Mouse (Mus musculus) left cerebral cortex, adult 9 months (tissue): ENCODE results near the gene Myl4.

Experiments used
- DNase-seq, 2 experiments: peaks; one replicate each; pipeline ENCODE4 v3.0.0; 2022; ENCODE audit warnings: low spot score in 2 of 2

Myl4 gene

DNA sequence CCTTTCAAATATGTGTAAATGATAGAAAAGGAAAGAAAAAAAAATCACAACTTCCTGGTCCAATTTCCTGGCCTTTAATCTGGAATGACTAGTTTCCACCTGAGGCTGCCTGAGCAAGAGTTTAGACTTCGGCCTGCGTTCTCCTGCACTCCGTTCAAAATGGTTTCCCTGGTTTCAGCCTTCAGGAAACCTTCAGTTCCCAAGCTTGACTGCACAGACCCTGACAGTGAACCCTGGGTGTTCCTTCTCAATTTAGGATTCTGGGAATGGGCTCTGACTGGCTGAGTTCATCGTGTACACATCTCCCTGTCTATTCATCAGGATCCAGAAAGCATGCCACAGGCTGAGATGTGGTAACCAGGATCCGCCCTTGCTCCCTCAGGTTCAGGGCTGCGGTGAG lies 53.7 kb downstream of the Myl4 start:
- DNase-seq, result no peak

DNA sequence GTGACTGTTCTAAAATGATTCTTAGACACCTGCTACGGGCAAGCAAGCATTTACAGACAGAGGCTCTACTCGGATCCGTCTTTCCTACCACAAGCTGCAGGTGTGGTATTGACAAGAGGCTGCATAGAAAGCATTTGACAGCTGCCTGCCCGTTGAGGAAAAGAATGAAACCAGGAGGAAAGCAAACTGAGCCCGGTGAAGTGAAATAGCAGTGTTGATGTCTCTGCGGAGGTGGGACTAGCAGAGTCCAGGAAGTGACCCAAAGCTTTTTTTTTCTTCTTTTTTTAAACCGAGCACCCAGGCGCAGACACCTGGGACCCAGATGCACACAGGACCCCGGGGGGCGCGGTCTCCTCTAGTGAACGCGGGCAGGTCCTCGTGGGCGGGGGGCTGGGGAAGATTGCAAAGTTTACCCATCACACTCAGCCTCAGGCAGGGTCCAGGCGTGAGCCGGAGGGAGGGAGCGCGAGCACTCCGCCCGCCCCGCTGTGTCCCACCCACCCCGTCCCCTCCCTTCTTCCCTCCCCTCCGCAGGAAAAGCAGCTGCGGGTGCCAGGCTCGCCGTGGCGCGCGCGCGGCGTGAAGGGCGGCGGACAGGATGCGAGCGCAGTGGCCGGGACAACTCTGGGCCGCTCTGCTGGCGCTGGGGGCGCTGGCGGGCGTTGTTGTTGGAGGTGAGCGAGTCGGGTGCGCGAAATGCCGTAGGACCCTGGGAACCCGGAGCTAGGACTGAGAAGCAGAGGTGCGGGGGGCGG lies 57.2 kb downstream of the Myl4 start, which contains the start of gene Itgb3:
Gene Itgb3, plus strand, starts transcription at position 510 of the 755 bp plus-strand sequence.
- peak in 1 of 2 experiments; percentile 59 for DNase-seq

DNA sequence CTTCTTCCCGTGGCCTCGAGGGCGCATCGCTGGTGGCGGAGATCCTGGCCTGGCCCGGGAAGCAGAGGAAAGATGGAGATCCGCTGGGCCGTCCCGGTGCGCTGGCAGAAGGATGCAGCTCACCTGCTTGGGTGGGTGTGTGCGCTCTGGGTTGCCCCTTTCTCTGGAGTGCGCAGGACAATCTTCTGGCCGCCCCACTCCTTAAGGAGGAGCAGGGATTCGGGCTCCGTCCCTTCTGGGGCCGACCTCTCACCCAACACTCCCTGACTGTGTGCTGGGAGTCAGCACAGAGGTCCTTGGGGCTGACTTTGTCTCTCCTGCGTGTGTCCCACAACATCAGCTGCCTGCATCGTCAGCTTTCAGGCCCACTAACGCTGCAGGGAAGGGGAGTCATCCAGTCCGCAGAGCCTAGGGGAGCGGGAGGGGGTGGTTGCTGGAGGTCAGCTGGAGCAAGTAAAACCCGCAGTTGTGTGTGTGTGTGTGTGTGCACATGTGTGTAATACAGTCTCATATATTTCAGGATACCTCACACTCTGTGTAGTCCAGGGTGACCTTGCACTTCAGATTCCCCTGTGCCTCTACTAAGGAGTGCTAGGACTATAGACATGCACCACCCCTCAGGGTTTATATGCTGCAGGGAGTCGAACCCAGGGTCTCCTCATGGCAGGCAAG lies 57.9 kb downstream of the Myl4 start:
- DNase-seq, result no peak

DNA sequence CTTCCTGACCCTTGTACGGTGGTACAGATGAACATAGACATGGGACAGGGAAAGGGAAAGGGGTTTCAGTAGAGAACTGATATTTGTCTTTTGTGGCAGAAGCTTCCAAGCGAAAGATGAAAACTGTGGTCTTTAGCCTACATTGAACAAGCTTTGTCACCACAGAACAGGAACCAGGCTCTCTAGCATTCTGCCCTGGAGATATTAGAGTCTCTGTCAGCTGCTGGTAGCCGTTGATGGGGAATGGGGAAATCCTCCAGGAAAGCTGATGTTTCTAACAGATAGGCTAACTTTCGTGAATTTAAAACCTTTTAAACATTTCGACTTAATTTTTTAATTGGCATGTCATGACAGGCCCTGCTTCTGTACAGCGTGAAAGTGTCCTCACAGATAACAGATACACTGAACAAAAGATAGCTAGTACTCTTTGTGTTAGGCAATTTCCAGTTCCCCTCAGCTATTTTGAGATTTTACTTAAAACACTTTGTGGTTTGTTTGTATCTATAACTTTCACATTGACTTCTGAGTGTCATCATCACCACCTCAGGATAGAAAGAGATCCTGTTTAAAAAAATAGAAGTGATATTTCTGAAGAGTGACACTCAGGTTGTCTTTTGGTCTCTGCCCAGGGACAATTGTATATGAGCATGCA lies 58.7 kb downstream of the Myl4 start:
- no peak for DNase-seq

GRCm38 (mm10) chr11:104609733-104610132 lies 59.3 kb downstream of the Myl4 start:
- no peak for DNase-seq

DNA sequence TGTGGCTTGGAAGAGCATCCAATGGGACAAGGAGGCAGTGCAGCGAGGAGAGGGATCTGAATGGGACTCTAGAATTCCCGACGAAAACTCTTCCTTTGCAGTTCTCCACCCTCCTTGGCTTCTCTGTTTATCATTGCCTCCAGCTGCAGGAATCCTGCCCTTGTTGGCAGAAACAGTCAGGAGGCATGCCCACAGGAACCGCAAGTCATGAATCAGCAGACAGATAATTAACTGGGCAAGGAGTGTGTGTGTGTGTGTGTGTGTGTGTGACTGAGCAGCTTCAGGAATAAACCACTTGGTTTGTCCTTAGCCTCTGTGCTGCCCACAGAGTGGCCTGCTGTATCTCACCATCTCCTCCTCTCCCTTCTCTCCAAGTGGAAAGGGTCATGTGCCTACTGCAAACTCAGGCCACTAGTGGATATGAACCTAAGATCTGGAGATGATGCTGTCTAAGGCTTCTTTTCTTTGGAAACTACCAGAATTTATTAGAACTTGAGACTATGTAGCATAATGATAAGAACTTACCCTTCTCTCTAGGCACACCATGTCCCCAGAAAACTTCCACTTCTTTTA lies 61.2 kb downstream of the Myl4 start:
- DNase-seq, result no peak

DNA sequence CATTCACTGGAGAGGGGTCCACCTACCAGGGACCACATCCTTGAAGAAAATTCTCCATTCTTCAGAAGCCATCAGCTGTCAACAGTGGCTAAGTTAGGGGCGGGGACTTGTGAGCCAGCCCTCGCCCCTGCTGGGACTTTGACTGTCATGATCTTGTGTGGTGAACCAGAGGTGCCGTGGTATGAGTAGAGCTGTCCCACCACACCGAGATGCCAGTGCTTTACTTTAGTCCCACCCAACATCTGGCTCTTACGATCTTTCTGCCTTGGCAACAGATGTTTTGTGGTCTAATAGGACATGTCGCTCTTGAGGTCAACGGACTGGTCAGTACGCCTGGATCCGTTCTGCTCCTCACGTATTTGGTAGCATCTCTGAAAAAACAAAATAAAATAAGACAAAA lies 63.1 kb downstream of the Myl4 start:
- no peak for DNase-seq

- no peak for DNase-seq
These were observed 63.7 kb downstream of the Myl4 start for GRCm38 (mm10) chr11:104614130-104614529.

GRCm38 (mm10) chr11:104616182-104616581 lies 65.7 kb downstream of the Myl4 start:
- no peak for DNase-seq

DNA sequence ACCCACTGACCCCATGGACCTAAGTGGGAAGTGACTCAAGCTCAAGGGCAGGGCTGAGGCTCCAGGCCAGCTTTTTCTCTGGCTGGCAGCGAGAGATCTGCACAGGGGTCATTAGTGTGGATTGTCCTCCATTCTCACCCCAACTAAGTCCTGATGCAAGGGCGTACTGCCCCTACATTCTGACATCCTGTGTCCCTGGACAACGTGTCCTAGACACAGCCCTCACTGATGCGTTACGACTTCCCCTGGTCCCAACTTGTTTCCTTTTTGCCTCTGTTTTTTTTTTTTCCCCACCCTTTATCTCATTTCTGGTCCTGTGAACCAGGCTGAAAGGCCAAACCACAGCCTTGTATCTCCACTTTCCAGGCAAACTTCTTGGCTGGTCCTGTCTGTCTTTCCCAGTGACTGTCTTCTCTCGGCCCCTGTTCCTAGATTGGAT lies 68.2 kb downstream of the Myl4 start:
- no peak for DNase-seq

- no peak for DNase-seq
These were observed 68.9 kb downstream of the Myl4 start for GRCm38 (mm10) chr11:104619084-104620022.

- no peak for DNase-seq
These were observed 71.8 kb downstream of the Myl4 start for GRCm38 (mm10) chr11:104622040-104622962.

GRCm38 (mm10) chr11:104624791-104625391 lies 74.4 kb downstream of the Myl4 start:
- DNase-seq, result no peak

GRCm38 (mm10) chr11:104625453-104626402 lies 75.3 kb downstream of the Myl4 start:
- no peak for DNase-seq

GRCm38 (mm10) chr11:104626635-104627034 lies 76.2 kb downstream of the Myl4 start:
- no peak for DNase-seq

DNA sequence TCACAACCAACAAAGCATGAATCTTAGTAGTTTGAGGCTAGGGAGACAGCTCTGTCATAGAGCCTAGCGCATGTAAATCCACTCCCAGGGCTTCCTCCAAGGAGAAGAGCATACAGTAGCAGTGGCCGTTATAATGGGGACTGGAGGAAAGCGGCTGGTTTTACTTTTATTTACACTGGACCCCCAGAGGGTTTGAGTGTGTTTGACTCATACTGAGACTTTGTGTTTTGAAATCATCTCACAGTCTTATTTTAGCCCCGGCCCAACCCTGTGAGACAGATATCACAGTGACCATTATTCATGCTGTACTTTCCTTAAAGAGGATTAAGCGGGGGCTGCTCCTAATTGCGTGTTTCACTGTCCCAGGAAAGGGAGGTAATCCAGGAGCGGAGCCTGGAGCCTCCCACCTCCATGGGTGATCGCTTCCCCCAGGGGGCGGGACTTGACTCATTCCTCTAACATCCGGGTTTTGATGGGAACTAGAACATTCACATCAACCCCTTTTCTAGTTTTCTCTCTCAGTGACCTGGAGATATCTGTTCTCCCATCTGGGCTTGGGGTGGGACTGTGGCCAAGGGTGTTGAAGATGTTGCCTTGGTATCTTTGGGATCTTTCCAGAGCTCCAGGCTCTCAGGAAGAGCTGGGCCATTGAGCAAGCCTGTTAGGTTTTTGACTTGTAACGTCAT lies 77.3 kb downstream of the Myl4 start:
- no peak for DNase-seq

DNA sequence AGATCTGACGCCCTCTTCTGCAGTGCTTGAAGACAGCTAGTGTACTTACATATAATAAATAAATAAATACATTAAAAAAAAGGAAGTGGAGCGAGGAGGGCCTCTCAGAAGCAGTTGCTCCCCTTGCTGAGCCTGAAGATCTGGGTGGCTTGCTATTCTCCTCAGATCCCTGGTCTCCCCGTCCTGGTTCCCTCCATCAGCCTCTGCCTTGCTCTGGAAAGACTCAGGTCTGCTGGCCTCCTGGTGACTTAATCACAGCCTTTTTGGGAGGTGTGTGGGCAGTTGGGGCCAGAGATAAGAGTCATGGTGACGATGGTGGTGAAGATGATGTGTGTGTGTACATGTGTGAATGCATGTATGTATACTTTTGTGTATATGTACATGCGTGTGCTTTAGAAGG lies 78.1 kb downstream of the Myl4 start:
- no peak for DNase-seq
